Mouse (Mus musculus) stomach, postnatal 0 days (tissue): ENCODE measurements at regions not wholly inside any gene's neighbourhood (a gene's known extent, or its start where the extent isn't known, plus 50 kb on each side); places are given as distances from the start of the nearest gene placed in this dataset.

Experiments used
- ATAC-seq: fragments of 200-750 bp; cut with Nextera tagmentation; 2 replicates; pipeline ENCODE4 v1.8.0; 2017; ENCODE audit not compliant: low FRiP score, low TSS enrichment
- DNase-seq: peaks from one replicate; pipeline ENCODE4 v3.0.0-alpha.2; 2016; ENCODE audit warnings: low spot score
- H3K27ac ChIP-seq: fragments of 300-500 bp; sonication (generic); replicated peaks from 2 replicates; pipeline ENCODE4 v1.5.1; 2014; ENCODE audit warnings: mild to moderate bottlenecking, control low read depth
- H3K27me3 ChIP-seq: fragments of 300-500 bp; sonication (generic); 2 replicates; pipeline ENCODE4 v1.6.1; 2014; ENCODE audit warnings: low read length; ENCODE audit not compliant: control insufficient read depth, insufficient read depth
- H3K36me3 ChIP-seq: fragments of 300-500 bp; sonication (generic); 2 replicates; pipeline ENCODE4 v1.6.1; 2014; ENCODE audit warnings: low read length, mixed read lengths; ENCODE audit not compliant: control insufficient read depth, insufficient read depth
- H3K4me1 ChIP-seq: fragments of 300-500 bp; sonication (generic); replicated peaks from 2 replicates; pipeline ENCODE4 v1.6.1; 2014; ENCODE audit warnings: antibody characterized with exemption; ENCODE audit not compliant: control insufficient read depth, insufficient read depth
- H3K4me2 ChIP-seq: fragments of 300-500 bp; sonication (generic); replicated peaks from 2 replicates; pipeline ENCODE4 v1.6.1; 2014; ENCODE audit warnings: low read depth, mild to moderate bottlenecking, control low read depth, moderate library complexity
- H3K4me3 ChIP-seq: fragments of 300-500 bp; sonication (generic); 2 replicates; pipeline ENCODE4 v1.5.1; 2014; ENCODE audit warnings: low read depth, low read length, control low read depth
- H3K9ac ChIP-seq: fragments of 300-500 bp; sonication (generic); 2 replicates; pipeline ENCODE4 v1.6.1; 2014; ENCODE audit warnings: mild to moderate bottlenecking, low read length, control low read depth, mixed read lengths
- H3K9me3 ChIP-seq: fragments of 300-500 bp; sonication (generic); 2 replicates; pipeline ENCODE4 v1.6.1; 2016; ENCODE audit warnings: low read length; ENCODE audit not compliant: control insufficient read depth
- CTCF ChIP-seq: IDR thresholded peaks from 2 replicates; pipeline ENCODE4 v1.5.1; 2016; ENCODE audit warnings: antibody characterized with exemption, low read depth, mild to moderate bottlenecking, moderate library complexity
- EP300 ChIP-seq: optimal IDR thresholded peaks from 2 replicates; pipeline ENCODE3; 2016; ENCODE audit warnings: antibody characterized with exemption
- WGBS: fragments of 180-500 bp; shearing (Covaris S2); extraction: QIAGEN DNeasy Blood & Tissue Kit; methylation state at CpG from one replicate; pipeline ENCODE4 v1.1.7; 2014; 5-methylcytosine and 5-hydroxymethylcytosine counted together

DNA sequence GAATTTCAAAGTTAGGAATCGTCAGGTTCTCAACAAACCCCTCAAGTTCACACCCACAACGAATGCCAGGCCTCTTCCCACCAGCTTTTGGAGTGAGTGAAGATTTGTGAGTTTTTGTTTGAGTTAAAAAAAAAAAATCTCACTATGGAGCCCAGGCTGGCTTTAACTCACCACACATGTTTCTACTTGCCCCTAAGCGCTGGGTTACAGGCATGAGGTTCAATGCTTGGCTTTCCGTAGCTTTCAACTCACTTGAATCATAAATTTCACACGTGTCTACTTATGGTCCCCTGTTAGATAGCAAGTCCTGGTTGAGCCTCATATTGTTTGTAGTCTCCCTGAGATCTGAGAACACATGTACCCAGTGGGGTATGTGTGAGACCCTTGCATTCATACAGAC lies 122.8 kb upstream of the Efna5 start:
- DNase-seq (no peak), ATAC-seq (no peak)
- Histone ChIP-seq H3K4me2 (no peak overlapping the region), H3K4me1 (no peaks in the 10 kb centered on the region), H3K27ac (no peak overlapping the region), H3K9ac (no peak overlapping the region), H3K36me3 (no peaks in the 10 kb centered on the region), H3K9me3 (no peaks in the 10 kb centered on the region), H3K27me3 (no peaks in the 10 kb centered on the region), H3K4me3 (no peak overlapping the region)
- WGBS: 70% methylated on average over 5 of the region's 5 CpGs
- TF ChIP-seq EP300 (no peak), CTCF (no peak)

DNA sequence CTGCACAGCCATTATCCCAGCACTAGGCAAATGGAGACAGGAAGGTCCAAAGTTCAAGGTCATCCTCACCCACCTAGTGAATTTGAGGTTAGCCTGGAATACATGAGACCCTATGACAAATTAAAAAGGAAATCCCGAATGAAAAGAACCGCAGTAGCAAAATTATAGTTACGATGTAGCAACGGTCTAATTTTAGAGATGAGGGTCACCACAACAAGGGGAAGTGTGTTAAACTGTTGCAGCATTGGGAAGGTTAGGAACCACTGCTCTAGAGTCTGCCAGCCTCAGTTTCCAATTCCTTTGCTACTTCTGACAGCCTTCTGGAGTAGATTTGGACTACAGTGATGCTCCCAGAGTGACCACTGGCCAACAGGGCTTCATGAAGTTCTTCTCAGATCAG lies 121.6 kb upstream of the Efna5 start:
- Histone ChIP-seq H3K9ac (no peak overlapping the region), H3K27ac (no peak overlapping the region), H3K4me1 (no peaks in the 10 kb centered on the region), H3K4me3 (no peak overlapping the region), H3K4me2 (no peak overlapping the region), H3K9me3 (no peaks in the 10 kb centered on the region), H3K27me3 (no peaks in the 10 kb centered on the region), H3K36me3 (no peaks in the 10 kb centered on the region)
- WGBS: 86% methylated on average over 4 of the region's 4 CpGs
- no peak for ATAC-seq
- TF ChIP-seq EP300: no peak
- no peak for TF ChIP-seq CTCF
- no peak for DNase-seq

DNA sequence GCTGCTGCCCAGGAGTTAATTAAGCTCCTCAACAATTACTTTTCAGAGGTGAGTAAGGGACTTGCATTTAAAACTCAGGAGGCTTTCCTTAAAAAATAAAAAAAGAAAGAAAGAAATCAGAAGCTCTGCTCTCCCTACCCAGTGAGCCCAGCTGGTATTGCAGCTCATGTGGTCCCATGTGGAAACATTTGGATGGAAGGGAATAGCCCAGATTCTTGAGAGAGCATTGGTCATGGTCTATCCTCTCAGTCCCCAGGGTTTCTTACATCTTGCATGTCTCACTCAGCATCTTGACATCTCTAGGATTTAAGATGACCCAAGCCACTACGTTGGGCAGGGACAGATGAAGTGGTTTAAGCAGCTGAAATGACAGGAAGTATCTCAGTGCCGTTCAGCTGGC lies 120.8 kb upstream of the Efna5 start:
- no peak for TF ChIP-seq CTCF
- no peak for TF ChIP-seq EP300
- 50% methylated on average over 2 of the region's 2 CpGs for WGBS

DNA sequence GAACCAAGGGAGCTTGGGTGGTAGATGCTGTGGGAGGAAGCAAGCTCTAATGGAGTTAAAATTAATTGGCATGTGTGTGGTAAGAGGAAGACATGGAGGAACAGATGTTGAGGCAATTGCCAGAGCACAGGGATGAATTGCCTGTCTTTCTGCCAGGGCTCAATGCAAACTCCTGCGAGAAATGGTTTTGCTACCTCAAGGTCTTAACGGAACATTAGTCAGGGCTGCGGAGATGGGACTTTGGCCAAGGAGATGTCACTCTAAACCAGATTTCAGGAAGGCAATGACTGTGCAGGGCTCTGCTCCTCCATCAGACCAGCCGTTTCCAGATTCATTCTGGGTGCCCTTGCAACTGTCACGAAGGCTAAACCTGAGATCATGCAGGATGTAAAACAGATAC lies 116.6 kb upstream of the Efna5 start:
- no peaks in the 10 kb centered on the region for H3K36me3 ChIP-seq
- H3K27ac ChIP-seq: no peak overlapping the region
- ATAC-seq: no peak
- H3K4me2 ChIP-seq: no peak overlapping the region
- no peak for DNase-seq
- 53% methylated on average over 5 of the region's 5 CpGs for WGBS
- H3K9ac ChIP-seq: no peak overlapping the region
- H3K27me3 ChIP-seq: no peaks in the 10 kb centered on the region
- no peak for TF ChIP-seq CTCF
- TF ChIP-seq EP300: no peak
- no peak overlapping the region for H3K4me3 ChIP-seq
- H3K4me1 ChIP-seq: no peaks in the 10 kb centered on the region
- H3K9me3 ChIP-seq: no peaks in the 10 kb centered on the region

More for the DNA sequence above, 120.8 kb upstream of the Efna5 start:
- no peak overlapping the region for H3K4me3 ChIP-seq
- no peak overlapping the region for H3K4me2 ChIP-seq
- H3K9me3 ChIP-seq: no peaks in the 10 kb centered on the region
- ATAC-seq (no peak), DNase-seq (no peak)
- H3K27me3 ChIP-seq: no peaks in the 10 kb centered on the region
- no peak overlapping the region for H3K9ac ChIP-seq
- H3K4me1 ChIP-seq: no peaks in the 10 kb centered on the region
- H3K27ac ChIP-seq: no peak overlapping the region
- no peaks in the 10 kb centered on the region for H3K36me3 ChIP-seq

DNA sequence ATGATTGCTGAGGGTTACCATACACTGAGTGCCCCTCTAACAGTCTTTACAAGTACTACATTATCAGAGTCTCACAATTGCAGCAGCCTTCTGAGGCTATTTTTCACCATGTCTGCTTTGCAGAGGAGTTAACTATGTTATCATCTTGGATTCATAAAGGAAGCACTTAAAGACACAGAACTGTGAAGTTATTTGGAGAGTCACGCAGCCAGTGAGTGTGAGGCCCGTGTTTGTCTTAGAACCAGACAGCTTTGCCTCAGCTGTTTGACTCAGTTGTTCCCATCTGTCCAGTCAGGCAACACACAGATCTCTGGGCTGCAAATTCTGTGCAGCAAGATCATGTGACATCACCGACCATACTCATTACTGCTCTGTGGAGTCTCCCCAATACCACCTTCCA lies 114.2 kb upstream of the Efna5 start:
- Histone ChIP-seq H3K27ac (no peak overlapping the region), H3K36me3 (no peaks in the 10 kb centered on the region), H3K4me3 (no peak overlapping the region), H3K9ac (no peak overlapping the region), H3K27me3 (no peaks in the 10 kb centered on the region), H3K4me1 (no peaks in the 10 kb centered on the region), H3K9me3 (no peaks in the 10 kb centered on the region), H3K4me2 (no peak overlapping the region)
- no peak for TF ChIP-seq CTCF
- no peak for TF ChIP-seq EP300
- WGBS: 59% methylated on average over 3 of the region's 3 CpGs
- DNase-seq: no peak
- ATAC-seq: no peak

DNA sequence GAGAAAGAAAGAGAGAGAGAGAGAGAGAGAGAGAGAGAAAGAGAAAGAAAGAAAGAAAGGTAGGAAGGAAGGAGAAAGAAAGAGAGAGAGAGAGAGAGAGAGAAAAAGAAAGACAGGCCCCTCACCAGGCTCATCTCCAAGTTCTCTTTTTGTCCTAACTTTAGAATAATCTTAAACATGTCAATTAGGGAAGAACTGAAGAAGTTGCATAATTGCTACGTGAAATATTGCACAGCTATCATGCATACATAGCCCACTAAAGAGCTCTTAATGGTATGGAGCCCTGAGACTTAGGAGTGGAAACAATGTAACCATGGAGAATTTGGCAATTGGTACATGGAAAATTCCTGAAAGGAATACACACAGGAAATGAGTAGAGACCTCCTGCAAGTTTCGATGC lies 111.9 kb upstream of the Efna5 start:
- no peaks in the 10 kb centered on the region for H3K36me3 ChIP-seq
- ATAC-seq: no peak
- H3K9ac ChIP-seq: no peak overlapping the region
- H3K4me1 ChIP-seq: no peaks in the 10 kb centered on the region
- no peak overlapping the region for H3K4me3 ChIP-seq
- H3K27me3 ChIP-seq: no peaks in the 10 kb centered on the region
- no peak overlapping the region for H3K27ac ChIP-seq
- H3K9me3 ChIP-seq: no peaks in the 10 kb centered on the region
- DNase-seq: no peak
- WGBS: 77% methylated on average over 2 of the region's 2 CpGs
- TF ChIP-seq CTCF (no peak), EP300 (no peak)
- no peak overlapping the region for H3K4me2 ChIP-seq
